Mouse (Mus musculus) heart, adult 11 months (tissue): ENCODE measurements around the gene Olfr1555-ps1.
"Not testable (repeated sequence)": the region's sequence is repeated elsewhere in the genome, so short reads cannot be mapped to it uniquely, and the experiment has no call there.

Experiments used
- DNase-seq: peaks from one replicate; pipeline ENCODE4 v3.0.0; 2022

Gene Olfr1555-ps1

GRCm38 (mm10) chr19:12170062-12170599, at the start of gene Olfr1555-ps1:
Olfr1555-ps1 (minus strand) TSS chr19:12170112.
- not testable (repeated sequence) for DNase-seq

DNA sequence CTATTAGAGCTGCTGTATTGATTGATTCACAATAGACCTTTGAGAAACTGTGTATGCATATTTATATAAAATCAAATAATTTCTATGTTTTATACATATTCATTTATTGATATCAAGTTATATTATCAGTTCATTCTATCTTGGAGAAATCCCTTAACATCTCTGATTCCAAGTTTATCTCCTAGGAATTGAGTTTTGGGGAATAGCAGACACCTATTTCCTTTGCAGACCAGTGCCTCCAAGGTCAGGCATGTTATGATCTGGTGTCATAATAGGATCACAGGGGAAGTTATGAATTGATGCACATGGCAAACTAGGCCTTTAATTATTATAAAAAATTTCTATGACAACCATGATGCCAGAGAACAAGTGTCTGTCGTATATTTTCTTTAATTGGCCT, 30.4 kb upstream of the Olfr1555-ps1 start, which contains the start of gene Olfr1431:
Olfr1431 (plus strand) TSS at position 301 of the 400 bp plus-strand sequence.
- no peak for DNase-seq

DNA sequence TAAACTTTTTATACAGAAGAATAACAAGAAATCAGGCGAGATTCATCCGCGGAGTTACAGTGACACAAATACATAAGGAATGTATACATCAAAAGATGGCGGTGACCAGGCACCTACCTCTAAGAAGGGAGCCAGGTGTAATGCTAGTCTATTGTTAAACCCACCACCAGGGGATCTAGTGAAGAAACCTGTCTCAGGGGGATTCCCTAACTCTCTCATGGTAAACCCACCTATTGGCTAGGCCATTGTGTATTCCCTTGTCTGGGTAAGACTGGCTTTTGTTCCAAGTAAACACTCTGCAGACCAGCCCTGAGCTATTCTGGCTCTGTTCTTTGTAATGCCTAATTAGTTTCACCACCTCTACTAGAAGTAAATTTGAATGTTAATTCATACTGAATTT, 29.2 kb upstream of the Olfr1555-ps1 start:
- DNase-seq: not testable (repeated sequence)

GRCm38 (mm10) chr19:12175431-12175830, 5.5 kb upstream of the Olfr1555-ps1 start:
- not testable (repeated sequence) for DNase-seq

- no peak for DNase-seq
Measured at GRCm38 (mm10) chr19:12145452-12145851, 24.5 kb downstream of the Olfr1555-ps1 start.

DNA sequence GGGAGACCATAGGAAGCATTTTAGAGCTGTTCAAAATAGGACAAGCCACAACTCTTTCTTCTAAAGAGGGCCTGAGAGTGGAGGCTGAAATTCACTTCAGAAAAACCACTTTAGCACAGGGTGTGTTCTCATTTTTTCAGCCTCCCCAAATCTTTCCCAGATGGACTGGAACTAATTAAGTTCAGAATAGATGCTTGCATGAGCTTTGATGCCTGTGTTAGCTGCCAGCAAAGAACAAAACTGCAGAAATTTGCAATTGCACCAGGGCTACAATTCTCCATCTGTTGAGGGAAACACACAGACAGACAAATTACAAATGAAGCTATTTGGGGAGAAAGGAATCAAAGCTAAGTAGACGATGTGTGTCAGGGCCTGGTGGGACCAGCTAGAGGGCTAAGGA, 26.6 kb downstream of the Olfr1555-ps1 start:
- DNase-seq: no peak

GRCm38 (mm10) chr19:12134289-12134688, 35.6 kb downstream of the Olfr1555-ps1 start:
- DNase-seq: no peak

- no peak for DNase-seq
Measured at GRCm38 (mm10) chr19:12123103-12123502, 46.8 kb downstream of the Olfr1555-ps1 start, which contains the start of gene Olfr76. Olfr76 (minus strand) TSS chr19:12123203.

DNA sequence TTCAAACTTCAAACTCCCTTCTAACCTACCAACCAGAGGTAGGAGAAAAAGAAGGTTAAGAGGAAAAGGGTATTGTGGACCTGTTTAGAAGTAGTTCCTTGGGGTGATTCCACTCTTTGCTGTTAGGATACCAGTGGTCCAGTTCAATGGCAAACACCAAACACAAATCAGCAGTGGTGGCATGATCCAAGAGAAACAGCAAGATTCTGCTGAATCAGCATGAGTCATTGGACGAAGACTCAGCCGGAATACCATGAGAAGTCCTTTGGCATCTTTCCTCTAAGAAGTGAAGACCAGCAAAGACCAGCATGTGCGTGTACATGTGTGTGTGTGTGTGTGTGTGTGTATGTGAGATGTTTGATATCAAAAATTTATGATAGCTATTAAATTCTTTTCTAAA, 53.4 kb downstream of the Olfr1555-ps1 start:
- no peak for DNase-seq

DNA sequence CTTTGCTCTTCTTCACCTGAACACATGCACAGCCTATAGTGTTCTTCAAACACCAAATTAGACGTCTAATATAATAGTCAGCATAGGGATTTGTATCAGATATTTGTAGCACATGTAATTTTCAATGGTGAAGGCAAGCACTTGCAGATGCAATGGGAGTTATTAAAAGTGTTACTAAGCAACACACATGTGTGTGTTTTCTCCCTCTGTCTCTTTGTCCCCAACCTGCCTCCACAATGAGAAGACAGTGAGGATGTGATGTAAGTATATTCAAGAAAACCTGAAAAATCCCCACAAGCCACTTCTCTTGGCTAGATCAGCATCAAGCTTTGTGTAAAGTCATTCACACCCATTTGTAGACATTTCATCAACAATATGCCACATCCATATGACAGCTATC, 54.1 kb downstream of the Olfr1555-ps1 start, which contains the start of gene Olfr1428:
Olfr1428 (minus strand) TSS at position 101 of the 400 bp plus-strand sequence.
- no peak for DNase-seq
